In the genomic region with DNA sequence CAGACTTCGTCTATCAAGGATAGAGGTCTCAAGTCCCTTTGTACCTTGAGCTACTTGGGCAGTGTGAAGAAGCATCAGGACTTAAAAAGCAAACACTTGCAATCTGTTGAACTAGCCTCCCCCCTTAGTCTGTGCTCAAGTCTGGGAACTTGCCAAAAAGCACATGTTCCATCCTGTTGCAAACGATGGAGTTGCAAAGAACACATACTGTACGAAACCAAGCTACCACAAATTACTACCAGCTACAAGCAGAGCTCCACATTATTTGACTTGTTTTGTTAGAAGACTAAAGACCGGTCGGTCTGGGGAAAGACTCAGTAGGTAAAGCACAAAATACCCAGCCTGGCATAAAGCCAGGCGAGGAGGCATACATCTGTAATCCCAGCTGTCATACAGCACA, we compare ENCODE assay signal across 15 mouse cellular contexts.
"Had no signal": no experiment of that assay in that cellular context is flagged by ENCODE, and none has a peak within 500 bp of the region (broad histone marks: within the 10 kb centered on the region; RNA-seq: fewer than 3 reads in every experiment).

No protein-coding gene starts in this region.

- H3K27ac ChIP-seq: kidney, postnatal 0 days; layer of hippocampus, adult 2 months; liver, embryonic 14.5 days; lung, embryonic 15.5 days had no signal

- DNase-seq: kidney, adult 18-20 months; kidney, postnatal 25 days; layer of hippocampus, adult 9-11 months; liver, postnatal 0 days; lung, postnatal 10 days; lung, postnatal 4 days; midbrain, embryonic 14.5 days; thymus, adult 18-20 months; thymus, postnatal 36 days had no signal

- H3K36me3 ChIP-seq: lung, embryonic 15.5 days had no signal

- ATAC-seq: liver, postnatal 0 days had no signal

- H3K9me3 ChIP-seq: lung, embryonic 15.5 days had no signal

- H3K4me3 ChIP-seq: layer of hippocampus, adult 2 months; lung, embryonic 15.5 days had no signal

- H3K27me3 ChIP-seq: lung, embryonic 15.5 days had no signal

- H3K9ac ChIP-seq: liver, embryonic 14.5 days; liver, postnatal 0 days; lung, embryonic 15.5 days had no signal

- H3K4me2 ChIP-seq: liver, embryonic 11.5 days; lung, embryonic 15.5 days; midbrain, embryonic 11.5 days had no signal
